Mouse (Mus musculus) erythroblast, embryonic 14.5 days (primary cell): ENCODE results near the gene Trhr2. TPM values are rescaled to one million over a fixed set of nuclear protein-coding genes. Genes with fewer than 3 reads are reported as not detected.

Experiments used
- H3K27me3 ChIP-seq: 2 replicates; pipeline ENCODE4 v1.6.1; 2012; ENCODE audit warnings: inconsistent platforms; ENCODE audit not compliant: control insufficient read depth
- H3K36me3 ChIP-seq: 2 replicates; pipeline ENCODE4 v1.6.1; 2012; ENCODE audit warnings: mild to moderate bottlenecking, inconsistent platforms; ENCODE audit not compliant: control insufficient read depth
- H3K4me1 ChIP-seq: 2 replicates; pipeline ENCODE4 v1.6.1; 2012; ENCODE audit warnings: inconsistent platforms; ENCODE audit not compliant: control insufficient read depth
- H3K4me3 ChIP-seq: replicated peaks from 2 replicates; pipeline ENCODE3; 2012; ENCODE audit warnings: moderate library complexity, mild to moderate bottlenecking, inconsistent platforms
- H3K9me3 ChIP-seq: 2 replicates; pipeline ENCODE4 v1.6.1; 2012; ENCODE audit warnings: low read length, inconsistent platforms, mixed read lengths; ENCODE audit not compliant: control insufficient read depth
- GATA1 ChIP-seq: IDR thresholded peaks from 2 replicates; pipeline ENCODE4 v1.6.1; 2012; ENCODE audit warnings: low read length, inconsistent platforms, mixed read lengths
- TAL1 ChIP-seq: IDR thresholded peaks from 3 replicates; pipeline ENCODE4 v1.6.1; 2012; ENCODE audit warnings: low read length, inconsistent platforms, mixed read lengths
- polyA plus RNA-seq: library from polyadenylated mRNA; stranded (reverse); fragments of >175 nt; gene quantifications from 2 replicates; pipeline ENCODE4 v1.2.3, GENCODE M21; 2012

The Trhr2 gene
- polyA plus RNA-seq, 1 experiment: not detected

- no peaks in the 10 kb centered on the region for H3K36me3 ChIP-seq
- no peak for TF ChIP-seq TAL1
- TF ChIP-seq GATA1: no peak
- H3K9me3 ChIP-seq: no peaks in the 10 kb centered on the region
- H3K4me3 ChIP-seq: no peak overlapping the region
- peaks cover 7% of the 10 kb centered on the region for H3K4me1 ChIP-seq
- peaks cover 67% of the 10 kb centered on the region for H3K27me3 ChIP-seq
Measured at GRCm38 (mm10) chr8:122357641-122358040, 2.9 kb downstream of the Trhr2 start.

GRCm38 (mm10) chr8:122357202-122357601 is 3.3 kb downstream of the Trhr2 start:
- TF ChIP-seq TAL1 (no peak), GATA1 (no peak)
- Histone ChIP-seq H3K27me3 (peaks cover 65% of the 10 kb centered on the region), H3K9me3 (no peaks in the 10 kb centered on the region), H3K36me3 (no peaks in the 10 kb centered on the region), H3K4me1 (peaks cover 7% of the 10 kb centered on the region), H3K4me3 (no peak overlapping the region)

- H3K4me1 ChIP-seq: peaks cover 15% of the 10 kb centered on the region
- TF ChIP-seq GATA1: no peak
- no peak for TF ChIP-seq TAL1
- H3K27me3 ChIP-seq: peaks cover 56% of the 10 kb centered on the region
- H3K9me3 ChIP-seq: no peaks in the 10 kb centered on the region
- no peaks in the 10 kb centered on the region for H3K36me3 ChIP-seq
- H3K4me3 ChIP-seq: no peak overlapping the region
Measured at GRCm38 (mm10) chr8:122355642-122356606, 4.6 kb downstream of the Trhr2 start.

- peaks cover 48% of the 10 kb centered on the region for H3K27me3 ChIP-seq
Measured at GRCm38 (mm10) chr8:122354157-122354556, 6.4 kb downstream of the Trhr2 start.

GRCm38 (mm10) chr8:122350309-122351089 is 10.0 kb downstream of the Trhr2 start:
- Histone ChIP-seq H3K4me3 (no peak overlapping the region), H3K4me1 (peaks cover 62% of the 10 kb centered on the region), H3K9me3 (no peaks in the 10 kb centered on the region), H3K36me3 (no peaks in the 10 kb centered on the region), H3K27me3 (peaks cover 18% of the 10 kb centered on the region)
- TF ChIP-seq TAL1: no peak
- no peak for TF ChIP-seq GATA1

More at GRCm38 (mm10) chr8:122354157-122354556, 6.4 kb downstream of the Trhr2 start:
- TF ChIP-seq TAL1 (no peak), GATA1 (no peak)
- H3K9me3 ChIP-seq: no peaks in the 10 kb centered on the region
- H3K36me3 ChIP-seq: no peaks in the 10 kb centered on the region
- H3K4me1 ChIP-seq: peaks cover 32% of the 10 kb centered on the region
- H3K4me3 ChIP-seq: no peak overlapping the region

GRCm38 (mm10) chr8:122349357-122350297 is 10.9 kb downstream of the Trhr2 start:
- no peaks in the 10 kb centered on the region for H3K36me3 ChIP-seq
- H3K27me3 ChIP-seq: peaks cover 12% of the 10 kb centered on the region
- no peaks in the 10 kb centered on the region for H3K9me3 ChIP-seq
- H3K4me3 ChIP-seq: peak overlapping the region; percentile 27
- TF ChIP-seq GATA1 (peak; percentile 3; the same call in 1 of the 2 replicates), TAL1 (no peak)
- peaks cover 67% of the 10 kb centered on the region for H3K4me1 ChIP-seq

- H3K4me1 ChIP-seq: peaks cover 83% of the 10 kb centered on the region
- no peaks in the 10 kb centered on the region for H3K36me3 ChIP-seq
Measured at GRCm38 (mm10) chr8:122347811-122348552, 12.6 kb downstream of the Trhr2 start.

More at GRCm38 (mm10) chr8:122347811-122348552, 12.6 kb downstream of the Trhr2 start:
- Histone ChIP-seq H3K9me3 (no peaks in the 10 kb centered on the region), H3K27me3 (peaks cover 16% of the 10 kb centered on the region), H3K4me3 (no peak overlapping the region)
- TF ChIP-seq TAL1 (no peak), GATA1 (no peak)
